Mouse (Mus musculus) neutrophil, adult 59 days (primary cell): Measurements from ENCODE around the gene Bpifa1. TPM values are rescaled to one million over a fixed set of nuclear protein-coding genes. Genes with fewer than 3 reads are reported as not detected.

Source experiments
- total RNA-seq, 2 experiments: library from RNA; stranded (reverse); gene quantifications; 1 replicate in 1 of 2; 2 replicates in 1 of 2; pipeline ENCODE4 v1.2.4; 2023

Bpifa1 gene
- total RNA-seq, result not detected

DNA sequence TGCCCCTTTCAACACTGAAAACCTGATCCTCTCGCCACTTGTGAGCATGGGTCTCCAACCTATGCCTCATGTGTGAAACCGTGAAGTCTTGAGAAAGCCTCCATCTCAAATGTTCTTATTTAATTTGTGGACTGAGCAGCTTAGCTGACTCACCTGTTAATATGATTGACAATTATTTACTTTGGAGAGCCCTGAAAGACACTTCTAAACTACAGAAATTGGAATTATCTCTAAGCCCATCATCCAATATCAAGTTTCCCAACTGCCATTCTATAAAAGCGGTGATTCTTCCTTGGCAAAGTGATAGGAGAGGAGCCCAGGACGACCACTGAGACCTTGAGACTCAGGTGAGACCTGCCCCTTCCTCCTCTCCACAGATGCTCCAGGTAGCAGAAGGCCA, at the start of gene Bpifa1:
Gene Bpifa1 (plus strand): TSS at position 301 of the 400 bp plus-strand sequence.

DNA sequence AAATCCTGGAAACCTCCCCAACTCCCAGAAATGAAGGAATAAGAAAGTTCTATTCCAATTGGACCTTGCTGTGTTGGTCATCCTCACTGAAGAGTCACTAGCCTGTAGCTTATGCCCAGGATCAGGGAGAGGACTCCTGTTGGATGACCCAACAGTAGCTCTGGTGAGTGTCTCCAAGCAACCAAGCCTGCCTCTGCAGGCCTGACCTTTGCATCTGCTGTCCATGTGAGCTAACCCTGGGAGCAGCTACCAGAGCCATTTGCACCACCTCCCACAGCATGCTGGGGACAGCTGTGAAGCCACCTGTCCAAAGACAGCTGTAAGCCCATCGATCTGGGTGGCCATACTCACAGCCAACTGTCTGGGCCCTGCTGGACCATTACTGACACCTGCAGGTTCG, 12.6 kb upstream of the Bpifa1 start, which contains the start of gene Bpifa3:
Gene Bpifa3 (plus strand): TSS at position 217 of the 400 bp plus-strand sequence.

DNA sequence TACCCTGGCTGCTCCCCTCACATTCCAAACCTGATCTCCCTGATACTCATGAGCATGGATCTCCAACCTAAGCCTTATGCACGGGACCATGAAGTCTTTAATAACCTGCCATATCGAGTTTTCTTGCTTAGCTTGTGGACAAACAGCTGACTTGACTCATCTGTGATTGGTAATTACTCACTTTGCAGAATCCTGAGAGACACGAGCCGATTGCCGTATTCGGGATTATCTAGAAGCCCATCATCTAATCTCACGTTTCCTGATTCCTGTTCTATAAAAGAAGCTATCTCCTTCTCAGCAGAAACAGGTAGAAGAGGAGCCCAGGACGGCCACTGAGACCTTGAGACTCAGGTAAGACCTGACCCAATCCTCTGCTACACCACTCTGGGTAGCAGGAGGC, 19.6 kb downstream of the Bpifa1 start, which contains the start of gene Bpifa5:
Gene Bpifa5 (plus strand): TSS at position 301 of the 400 bp plus-strand sequence.

DNA sequence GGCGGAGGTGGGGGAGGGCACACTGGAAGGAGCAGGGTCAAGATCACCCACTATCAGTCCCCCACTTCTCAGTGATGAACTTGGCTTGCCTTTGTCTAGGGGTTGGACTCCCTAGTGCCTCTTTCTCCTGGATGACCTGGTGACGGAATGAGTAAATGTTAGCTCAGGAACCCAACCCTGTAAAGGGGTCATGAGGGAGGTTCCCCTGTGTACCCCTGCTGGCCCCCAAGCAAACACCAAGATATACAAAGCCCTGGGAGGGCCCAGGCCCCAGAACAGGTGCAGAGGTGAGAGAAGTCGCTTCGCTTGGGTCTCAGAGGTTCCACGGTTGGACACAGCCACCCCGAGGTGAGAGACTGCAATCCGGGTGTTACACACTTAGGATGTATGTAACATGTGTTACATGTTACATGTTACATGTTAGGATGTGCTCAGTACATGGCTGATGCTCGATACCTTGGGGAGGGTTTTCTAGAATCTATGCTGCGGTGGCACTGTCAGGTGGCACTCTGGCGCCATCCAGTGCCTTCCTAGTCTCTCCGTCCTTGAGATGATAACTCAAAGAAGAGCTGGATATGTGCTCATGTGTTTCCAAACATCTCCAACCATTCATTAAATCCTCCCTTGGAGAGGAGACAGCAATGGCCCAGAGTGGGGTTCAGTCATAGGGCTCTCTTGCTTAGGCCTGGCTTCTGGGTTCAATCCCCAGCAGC, 48.0 kb downstream of the Bpifa1 start, which contains the start of gene Bpifb1:
Gene Bpifb1 (plus strand): TSS at position 273 of the 713 bp plus-strand sequence.

Other genes with a start within 250 kb of the Bpifa1 start
- gene Bpifb6, start 242.5 kb upstream of the Bpifa1 start, total RNA-seq, result not detected
- not detected for gene Bpifb3, start 224.7 kb upstream of the Bpifa1 start, total RNA-seq
- gene Bpifb4, start 204.7 kb upstream of the Bpifa1 start, total RNA-seq, result not detected
- not detected for gene Bpifa6, start 167.9 kb upstream of the Bpifa1 start, total RNA-seq
- gene Bpifa2, start 134.6 kb upstream of the Bpifa1 start, total RNA-seq, result not detected
- gene Bpifa3, start 12.5 kb upstream of the Bpifa1 start, total RNA-seq, result not detected
- not detected for gene Bpifa5, start 19.7 kb downstream of the Bpifa1 start, total RNA-seq
- not detected for gene Bpifb1, start 47.9 kb downstream of the Bpifa1 start, total RNA-seq
- not detected for gene Bpifb5, start 80.9 kb downstream of the Bpifa1 start, total RNA-seq
- gene Bpifb9a, start 115.0 kb downstream of the Bpifa1 start, total RNA-seq, result not detected
- gene Bpifb9b, start 164.3 kb downstream of the Bpifa1 start, total RNA-seq, result not detected
- gene Cdk5rap1, start 230.1 kb downstream of the Bpifa1 start, total RNA-seq, result 1 to 10 TPM; 4.1 to 5.6 TPM